Comparison of ENCODE assay signal across 13 mouse cellular contexts in genomic region chr1:133965298-133965697, GRCm38 (mm10). TPM values are rescaled to one million over a fixed set of nuclear protein-coding genes. Genes with fewer than 3 reads are reported as not detected.
DNase-seq lines count a peak whose midpoint lies in the region; ATAC-seq and TF ChIP-seq lines count a peak whose summit lies in the region.
"Had no signal": no experiment of that assay in that cellular context is flagged by ENCODE, and none has a peak within 500 bp of the region (broad histone marks: within the 10 kb centered on the region; RNA-seq: fewer than 3 reads in every experiment).

No protein-coding gene starts in this region.

- H3K27ac ChIP-seq in gastrocnemius, adult 2 months: peak overlapping the region; percentile 66
- peak overlapping the region; percentile 34; the same call in 1 of the 2 replicates for H3K27ac ChIP-seq in neural tube, embryonic 13.5 days (replicated peaks)
- peak overlapping the region; percentile 88 for H3K27ac ChIP-seq in stomach, postnatal 0 days (replicated peaks)

- no peak overlapping the region for H3K9ac ChIP-seq in neural tube, embryonic 13.5 days
- H3K9ac ChIP-seq in stomach, postnatal 0 days (ENCODE audit: low read length): peak overlapping the region; percentile 23; the same call in 1 of the 2 replicates

- intact Hi-C loops in gastrocnemius, adult 2 months (cut with DNase I): loop anchor here (10.0 kb wide), 1 partner anchor 140 kb away; no protein-coding TSS in a partner anchor

- no peaks in the 10 kb centered on the region for H3K36me3 ChIP-seq in neural tube, embryonic 13.5 days
- no peaks in the 10 kb centered on the region for H3K36me3 ChIP-seq in stomach, postnatal 0 days (ENCODE audit: control insufficient read depth, insufficient read depth, low read length)

- ATAC-seq in neural tube, embryonic 13.5 days (ENCODE audit: low read depth): no peak
- no peak; the same call in 1 of the 2 replicates for ATAC-seq in stomach, postnatal 0 days (ENCODE audit: low FRiP score, low TSS enrichment)
- ATAC-seq: hindbrain, embryonic 16.5 days had no signal

- no peak overlapping the region for H3K4me3 ChIP-seq in gastrocnemius, adult 2 months
- H3K4me3 ChIP-seq in neural tube, embryonic 13.5 days: no peak overlapping the region
- no peak overlapping the region for H3K4me3 ChIP-seq in stomach, postnatal 0 days (ENCODE audit: low read depth, low read length)

- TF ChIP-seq CTCF in gastrocnemius, adult 2 months (IDR thresholded peaks at IDR 0.05): no peak
- no peak for TF ChIP-seq CTCF in stomach, postnatal 0 days (IDR thresholded peaks at IDR 0.05; ENCODE audit: low read depth)

- 17% methylated on average over 5 of the region's 5 CpGs for WGBS in neural tube, embryonic 13.5 days
- 24% methylated on average over 5 of the region's 5 CpGs for WGBS in stomach, postnatal 0 days

- no peak overlapping the region for H3K4me2 ChIP-seq in neural tube, embryonic 13.5 days
- H3K4me2 ChIP-seq in stomach, postnatal 0 days (replicated peaks; ENCODE audit: low read depth): no peak overlapping the region

- no peaks in the 10 kb centered on the region for H3K27me3 ChIP-seq in neural tube, embryonic 13.5 days
- H3K27me3 ChIP-seq in stomach, postnatal 0 days (ENCODE audit: control insufficient read depth, insufficient read depth, low read length): no peaks in the 10 kb centered on the region

- H3K9me3 ChIP-seq in neural tube, embryonic 13.5 days: no peaks in the 10 kb centered on the region
- no peaks in the 10 kb centered on the region for H3K9me3 ChIP-seq in stomach, postnatal 0 days (ENCODE audit: control insufficient read depth, low read length)

- DNase-seq in gastrocnemius, adult 2 months: no peak
- no peak for DNase-seq in gastrocnemius, postnatal 4 days (ENCODE audit: low spot score in 2 of 2)
- DNase-seq in neural tube, embryonic 10.5 days (ENCODE audit: extremely low spot score, low spot score): no peak
- peak; percentile 64 for DNase-seq in kidney, postnatal 14 days
- no peak for DNase-seq in stomach, postnatal 0 days (ENCODE audit: low spot score)
- no peak for DNase-seq in T-cell, adult 2 months (ENCODE audit: low spot score)
- no peak for DNase-seq in cerebellum, adult 11-12 months
- DNase-seq: adrenal gland, postnatal 14 days; cerebellum, adult 11 months; gastrocnemius, postnatal 10 days had no signal

- peak; percentile 79 for TF ChIP-seq EP300 in stomach, postnatal 0 days (optimal IDR thresholded peaks at IDR 0.05)

- H3K4me1 ChIP-seq in neural tube, embryonic 13.5 days (replicated peaks): peaks cover 19% of the 10 kb centered on the region
- peaks cover 19% of the 10 kb centered on the region for H3K4me1 ChIP-seq in stomach, postnatal 0 days (replicated peaks; ENCODE audit: control insufficient read depth, insufficient read depth)

RNA-seq across cellular contexts. Expression of gene Prelp, which starts 44.1 kb away (rescaled TPM):
- total RNA-seq in gastrocnemius, adult 2 months (2021): 10 to 100 TPM; 19.5 to 66.5 TPM
- 10 to 100 TPM; 25.2 to 27.4 TPM for total RNA-seq in gastrocnemius, postnatal 4 days (2021)
- polyA plus RNA-seq in neural tube, embryonic 13.5 days (2015; fragmentation: Nextera tagmentation; extraction: Ambion mirVana): 8.2 and 10.1 TPM in 2 replicates
- 4.7 and 5.3 TPM in 2 replicates for polyA plus RNA-seq in stomach, postnatal 0 days (2015; fragmentation: Nextera tagmentation; extraction: Ambion mirVana)
- total RNA-seq: monocyte, adult 5-6 weeks had no signal

RNA-seq across cellular contexts. Expression of gene Optc, which starts 57.5 kb away (rescaled TPM):
- under 1 TPM in 1 of 2 experiments, not detected in 1; 0.13 TPM for total RNA-seq in gastrocnemius, adult 2 months (2021)
- total RNA-seq in gastrocnemius, postnatal 4 days (2021): under 1 TPM; 0.22 to 0.49 TPM
- polyA plus RNA-seq in neural tube, embryonic 13.5 days (2015; fragmentation: Nextera tagmentation; extraction: Ambion mirVana): 2.0 and 2.4 TPM in 2 replicates
- 1.3 and 1.6 TPM in 2 replicates for polyA plus RNA-seq in stomach, postnatal 0 days (2015; fragmentation: Nextera tagmentation; extraction: Ambion mirVana)
- total RNA-seq: monocyte, adult 5-6 weeks had no signal

Comparison
In these comparisons a context has a peak if more than half of its experiments do, and no peak if none do; other contexts are left out.
1. H3K27ac ChIP-seq: peak in every context shown above with its lines; median percentile 88 in stomach, postnatal 0 days; 66 in gastrocnemius, adult 2 months; 34 in neural tube, embryonic 13.5 days.